Mouse (Mus musculus): ENCODE data around the gene Grm5. TPM values are rescaled to one million over a fixed set of nuclear protein-coding genes. Genes with fewer than 3 reads are reported as not detected.
A peak's percentile ranks its signal among the peaks of the same experiment; 100 is the strongest.

Gene Grm5
- not detected in 2 replicates for total RNA-seq (2017)

GRCm38 (mm10) chr7:87583868-87584267 lies at the start of gene Grm5:
Grm5 (plus strand) TSS chr7:87584168.
- ATAC-seq (replicated peaks in 1 of 2; ENCODE audit: insufficient read depth in 1 of 2, low FRiP score in 2 of 2, low TSS enrichment in 1 of 2, low read depth in 1 of 2, poor library complexity in 2 of 2, severe bottlenecking in 2 of 2): 0 out of 4 replicates have a peak, but pooled peaks of 1 of the 2 experiments have one; percentile 7

GRCm38 (mm10) chr7:87539031-87539430 lies 44.9 kb upstream of the Grm5 start:
- ATAC-seq (replicated peaks in 1 of 2; ENCODE audit: insufficient read depth in 1 of 2, low FRiP score in 2 of 2, low TSS enrichment in 1 of 2, low read depth in 1 of 2, poor library complexity in 2 of 2, severe bottlenecking in 2 of 2): no peak

- ATAC-seq (replicated peaks in 1 of 2; ENCODE audit: insufficient read depth in 1 of 2, low FRiP score in 2 of 2, low TSS enrichment in 1 of 2, low read depth in 1 of 2, poor library complexity in 2 of 2, severe bottlenecking in 2 of 2): no peak
These were observed 18.7 kb upstream of the Grm5 start for GRCm38 (mm10) chr7:87565300-87565699.

- peak; percentile 71 to 74; a peak in 3 of 4 replicates for ATAC-seq (replicated peaks in 1 of 2; ENCODE audit: insufficient read depth in 1 of 2, low FRiP score in 2 of 2, low TSS enrichment in 1 of 2, low read depth in 1 of 2, poor library complexity in 2 of 2, severe bottlenecking in 2 of 2)
These were observed 17.5 kb upstream of the Grm5 start for GRCm38 (mm10) chr7:87566476-87566875.

- ATAC-seq (replicated peaks in 1 of 2; ENCODE audit: insufficient read depth in 1 of 2, low FRiP score in 2 of 2, low TSS enrichment in 1 of 2, low read depth in 1 of 2, poor library complexity in 2 of 2, severe bottlenecking in 2 of 2): 0 out of 4 replicates have a peak, but pooled peaks of 1 of the 2 experiments have one; percentile 5
These were observed 323 bp downstream of the Grm5 start for GRCm38 (mm10) chr7:87584281-87584701.

GRCm38 (mm10) chr7:87586271-87586937 lies 2.4 kb downstream of the Grm5 start:
- ATAC-seq (replicated peaks in 1 of 2; ENCODE audit: insufficient read depth in 1 of 2, low FRiP score in 2 of 2, low TSS enrichment in 1 of 2, low read depth in 1 of 2, poor library complexity in 2 of 2, severe bottlenecking in 2 of 2): no peak

- no peak for ATAC-seq (replicated peaks in 1 of 2; ENCODE audit: insufficient read depth in 1 of 2, low FRiP score in 2 of 2, low TSS enrichment in 1 of 2, low read depth in 1 of 2, poor library complexity in 2 of 2, severe bottlenecking in 2 of 2)
These were observed 4.0 kb downstream of the Grm5 start for GRCm38 (mm10) chr7:87587976-87588375.

- no peak for ATAC-seq (replicated peaks in 1 of 2; ENCODE audit: insufficient read depth in 1 of 2, low FRiP score in 2 of 2, low TSS enrichment in 1 of 2, low read depth in 1 of 2, poor library complexity in 2 of 2, severe bottlenecking in 2 of 2)
These were observed 42.3 kb downstream of the Grm5 start for GRCm38 (mm10) chr7:87626251-87626650.

- ATAC-seq (replicated peaks in 1 of 2; ENCODE audit: insufficient read depth in 1 of 2, low FRiP score in 2 of 2, low TSS enrichment in 1 of 2, low read depth in 1 of 2, poor library complexity in 2 of 2, severe bottlenecking in 2 of 2): no peak
These were observed 51.6 kb downstream of the Grm5 start for GRCm38 (mm10) chr7:87635530-87635929.

- ATAC-seq (replicated peaks in 1 of 2; ENCODE audit: insufficient read depth in 1 of 2, low FRiP score in 2 of 2, low TSS enrichment in 1 of 2, low read depth in 1 of 2, poor library complexity in 2 of 2, severe bottlenecking in 2 of 2): no peak
These were observed 66.6 kb downstream of the Grm5 start for GRCm38 (mm10) chr7:87650610-87651009.

- no peak for ATAC-seq (replicated peaks in 1 of 2; ENCODE audit: insufficient read depth in 1 of 2, low FRiP score in 2 of 2, low TSS enrichment in 1 of 2, low read depth in 1 of 2, poor library complexity in 2 of 2, severe bottlenecking in 2 of 2)
These were observed 77.8 kb downstream of the Grm5 start for GRCm38 (mm10) chr7:87661794-87662193.

GRCm38 (mm10) chr7:87664041-87664440 lies 80.1 kb downstream of the Grm5 start:
- ATAC-seq (replicated peaks in 1 of 2; ENCODE audit: insufficient read depth in 1 of 2, low FRiP score in 2 of 2, low TSS enrichment in 1 of 2, low read depth in 1 of 2, poor library complexity in 2 of 2, severe bottlenecking in 2 of 2): no peak

- no peak for ATAC-seq (replicated peaks in 1 of 2; ENCODE audit: insufficient read depth in 1 of 2, low FRiP score in 2 of 2, low TSS enrichment in 1 of 2, low read depth in 1 of 2, poor library complexity in 2 of 2, severe bottlenecking in 2 of 2)
These were observed 132.4 kb downstream of the Grm5 start for GRCm38 (mm10) chr7:87716393-87716792.

- ATAC-seq (replicated peaks in 1 of 2; ENCODE audit: insufficient read depth in 1 of 2, low FRiP score in 2 of 2, low TSS enrichment in 1 of 2, low read depth in 1 of 2, poor library complexity in 2 of 2, severe bottlenecking in 2 of 2): no peak
These were observed 134.7 kb downstream of the Grm5 start for GRCm38 (mm10) chr7:87718631-87719030.

GRCm38 (mm10) chr7:87734511-87734910 lies 150.5 kb downstream of the Grm5 start:
- ATAC-seq (replicated peaks in 1 of 2; ENCODE audit: insufficient read depth in 1 of 2, low FRiP score in 2 of 2, low TSS enrichment in 1 of 2, low read depth in 1 of 2, poor library complexity in 2 of 2, severe bottlenecking in 2 of 2): no peak

- ATAC-seq (replicated peaks in 1 of 2; ENCODE audit: insufficient read depth in 1 of 2, low FRiP score in 2 of 2, low TSS enrichment in 1 of 2, low read depth in 1 of 2, poor library complexity in 2 of 2, severe bottlenecking in 2 of 2): no peak
These were observed 178.0 kb downstream of the Grm5 start for GRCm38 (mm10) chr7:87761945-87762344.

- no peak for ATAC-seq (replicated peaks in 1 of 2; ENCODE audit: insufficient read depth in 1 of 2, low FRiP score in 2 of 2, low TSS enrichment in 1 of 2, low read depth in 1 of 2, poor library complexity in 2 of 2, severe bottlenecking in 2 of 2)
These were observed 178.4 kb downstream of the Grm5 start for GRCm38 (mm10) chr7:87762376-87762775.

- no peak for ATAC-seq (replicated peaks in 1 of 2; ENCODE audit: insufficient read depth in 1 of 2, low FRiP score in 2 of 2, low TSS enrichment in 1 of 2, low read depth in 1 of 2, poor library complexity in 2 of 2, severe bottlenecking in 2 of 2)
These were observed 203.6 kb downstream of the Grm5 start for GRCm38 (mm10) chr7:87787560-87787959.

- no peak for ATAC-seq (replicated peaks in 1 of 2; ENCODE audit: insufficient read depth in 1 of 2, low FRiP score in 2 of 2, low TSS enrichment in 1 of 2, low read depth in 1 of 2, poor library complexity in 2 of 2, severe bottlenecking in 2 of 2)
These were observed 205.0 kb downstream of the Grm5 start for GRCm38 (mm10) chr7:87788963-87789362.
